Mouse (Mus musculus) CH12.LX (cell line): ENCODE measurements around the gene Lamtor3. TPM values are rescaled to one million over a fixed set of nuclear protein-coding genes. Genes with fewer than 3 reads are reported as not detected.

Experiments
- DNase-seq: peaks from one replicate; pipeline ENCODE4 v3.0.0-alpha.2; 2013; ENCODE audit errors: extremely low read depth
- H3K27ac ChIP-seq: 2 replicates; pipeline ENCODE4 v1.5.1; 2012; ENCODE audit warnings: low read depth, mild to moderate bottlenecking, control low read depth, moderate library complexity; ENCODE audit not compliant: insufficient read depth
- H3K27me3 ChIP-seq: replicated peaks from 2 replicates; pipeline ENCODE3; 2012; ENCODE audit warnings: inconsistent platforms
- H3K36me3 ChIP-seq, 2 experiments: replicated peaks in 1 of 2; 2 replicates each; pipeline versions ENCODE3 to v1.6.1; 2012; ENCODE audit warnings: inconsistent platforms in 1 of 2, low read length in 1 of 2, mild to moderate bottlenecking in 1 of 2, mixed read lengths in 1 of 2, moderate library complexity in 1 of 2; ENCODE audit not compliant: control insufficient read depth in 1 of 2, insufficient read depth in 1 of 2
- H3K4me1 ChIP-seq, 2 experiments: 2 replicates each; pipeline ENCODE4 v1.6.1; 2012; ENCODE audit warnings: inconsistent platforms in 1 of 2, moderate library complexity in 1 of 2; ENCODE audit not compliant: insufficient read depth in 2 of 2, control insufficient read depth in 1 of 2
- H3K4me2 ChIP-seq: 2 replicates; pipeline ENCODE4 v1.6.1; 2012; ENCODE audit warnings: low read depth, mild to moderate bottlenecking, control low read depth; ENCODE audit not compliant: poor library complexity, insufficient read depth, severe bottlenecking
- H3K4me3 ChIP-seq, 3 experiments: fragments of 150-350 bp in 1 of 3; sonication (generic) in 1 of 3; replicated peaks in 1 of 3; 2 replicates each; pipeline versions ENCODE3 to v1.5.1; 2011 to 2012; ENCODE audit warnings: low read depth in 2 of 3, low read length in 2 of 3, mild to moderate bottlenecking in 2 of 3, moderate library complexity in 2 of 3, control low read depth in 1 of 3, improper control_type of control experiment in 1 of 3, inconsistent platforms in 1 of 3, mixed read lengths in 1 of 3; ENCODE audit not compliant: poor library complexity in 1 of 3
- H3K79me2 ChIP-seq: replicated peaks from 2 replicates; pipeline ENCODE4 v1.6.1; 2012; ENCODE audit warnings: mild to moderate bottlenecking, moderate library complexity; ENCODE audit not compliant: control insufficient read depth, poor library complexity, insufficient read depth, severe bottlenecking; ENCODE audit errors: extremely low read depth
- H3K9ac ChIP-seq: 2 replicates; pipeline ENCODE4 v1.6.1; 2012; ENCODE audit warnings: low read depth, mild to moderate bottlenecking, control low read depth, moderate library complexity; ENCODE audit not compliant: insufficient read depth
- H3K9me3 ChIP-seq: replicated peaks from 2 replicates; pipeline ENCODE3; 2012; ENCODE audit warnings: low read length, inconsistent platforms, mixed read lengths
- BHLHE40 ChIP-seq: IDR thresholded peaks from 2 replicates; pipeline ENCODE4 v1.6.1; 2011; ENCODE audit warnings: mild to moderate bottlenecking, low read depth, low read length, improper control_type of control experiment
- ETS1 ChIP-seq: conservative IDR thresholded peaks from 2 replicates; pipeline ENCODE4 v1.6.1; 2012; ENCODE audit warnings: low read depth, mild to moderate bottlenecking, inconsistent platforms, low read length, improper control_type of control experiment, moderate library complexity
- GABPA ChIP-seq: IDR thresholded peaks from 2 replicates; pipeline ENCODE4 v1.6.1; 2012; ENCODE audit warnings: low read depth, low read length, improper control_type of control experiment, inconsistent platforms; ENCODE audit not compliant: insufficient replicate concordance
- MAX ChIP-seq: IDR thresholded peaks from 2 replicates; pipeline ENCODE4 v1.6.1; 2011; ENCODE audit warnings: low read length, improper control_type of control experiment
- MEF2A ChIP-seq: IDR thresholded peaks from 2 replicates; pipeline ENCODE4 v1.6.1; 2014; ENCODE audit warnings: low read depth, mild to moderate bottlenecking, inconsistent platforms, low read length, improper control_type of control experiment, borderline replicate concordance
- MYC ChIP-seq: IDR thresholded peaks from 2 replicates; pipeline ENCODE4 v1.6.1; 2011; ENCODE audit warnings: low read depth, mild to moderate bottlenecking, improper control_type of control experiment, low read length
- SMC3 ChIP-seq: IDR thresholded peaks from 2 replicates; pipeline ENCODE4 v1.6.1; 2011; ENCODE audit warnings: low read depth, low read length, improper control_type of control experiment
- USF1 ChIP-seq: IDR thresholded peaks from 2 replicates; pipeline ENCODE4 v1.6.1; 2014; ENCODE audit warnings: low read depth, mild to moderate bottlenecking, inconsistent platforms, low read length, improper control_type of control experiment
- USF2 ChIP-seq: conservative IDR thresholded peaks from 2 replicates; pipeline ENCODE4 v1.6.1; 2011; ENCODE audit warnings: low read depth, low read length, improper control_type of control experiment
- ZKSCAN1 ChIP-seq: IDR thresholded peaks from 2 replicates; pipeline ENCODE4 v1.6.1; 2012; ENCODE audit warnings: low read depth, inconsistent platforms, low read length, improper control_type of control experiment, borderline replicate concordance
- ZMIZ1 ChIP-seq: IDR thresholded peaks from 2 replicates; pipeline ENCODE4 v1.6.1; 2012; ENCODE audit warnings: low read depth, mild to moderate bottlenecking, inconsistent platforms, low read length, improper control_type of control experiment
- dilution Hi-C: fragments of 300-500 bp; cut with MboI; formaldehyde crosslinking; loops from 2 replicates; pipeline ENCODE4 v1.14.3; 2020; ENCODE audit warnings: low sequenced_read_pairs; ENCODE audit not compliant: extremely low pct_unique_long_range_greater_than_20kb, extremely low pct_ligation_motif_present
- in situ Hi-C: fragments of 300-500 bp; cut with MboI; formaldehyde crosslinking; loops from 3 replicates; pipeline ENCODE4 v1.14.3; 2019; ENCODE audit warnings: low sequenced_read_pairs, low pct_ligation_motif_present, low pct_unique_long_range_greater_than_20kb, mixed read lengths
- polyA plus RNA-seq: library from polyadenylated mRNA; unstranded; fragments of >175 nt; gene quantifications from 2 replicates; pipeline ENCODE4 v1.2.1, GENCODE M21; 2012; ENCODE audit warnings: low read depth; ENCODE audit not compliant: insufficient read length
- total RNA-seq, 2 experiments: library from RNA; depleted of rRNA; stranded (reverse); fragments of 300-350 nt in 1 of 2; fragments of >200 nt in 1 of 2; gene quantifications; 2 replicates each; pipeline ENCODE4 v1.2.3; 2012 to 2014

The Lamtor3 gene
- total and polyA plus RNA-seq, 3 experiments: 146 to 245 (median 147) TPM

DNA sequence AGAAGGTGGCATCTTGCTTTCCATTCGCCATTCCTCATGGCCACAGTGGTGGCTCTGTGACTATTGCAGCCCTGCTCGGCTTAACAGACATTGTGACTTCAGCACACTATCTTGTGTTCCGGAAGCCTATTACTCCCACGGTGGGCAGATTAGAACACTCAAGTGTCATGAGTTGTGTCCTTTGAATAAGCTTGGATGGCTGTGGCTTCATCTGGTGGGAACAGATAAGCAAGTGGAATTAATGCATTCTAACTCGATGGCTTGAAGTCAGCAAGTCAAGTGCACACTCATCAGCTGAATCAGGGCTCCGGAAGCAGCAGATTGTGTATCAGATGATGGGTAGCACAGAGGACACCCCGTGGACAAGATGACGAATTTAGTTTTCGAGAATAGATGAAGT, 39.6 kb downstream of the Lamtor3 start:
- no peak for DNase-seq
- Histone ChIP-seq H3K4me2 (no peak overlapping the region), H3K4me3 (no peak overlapping the region), H3K79me2 (peaks cover 8% of the 10 kb centered on the region; the same call in 1 of the 2 replicates), H3K36me3 (peaks cover 40 to 51% of the 10 kb centered on the region in 2 experiments), H3K9ac (no peak overlapping the region), H3K9me3 (no peaks in the 10 kb centered on the region), H3K27me3 (no peaks in the 10 kb centered on the region), H3K4me1 (peaks cover 24 to 72% of the 10 kb centered on the region in 2 experiments)
- TF ChIP-seq USF1: no peak
- TF ChIP-seq USF2: no peak
- 0 out of 2 replicates have a peak, but pooled peaks have one; percentile 21 for TF ChIP-seq MEF2A
- TF ChIP-seq, all 38 proteins: peak for 1
- in situ Hi-C loops (loop anchor here (25.0 kb wide), 1 partner anchor 479 kb away; the partner anchor contains the start of gene Adh5), dilution Hi-C loops (no loop called here)
- H3K27ac ChIP-seq: peak overlapping the region; percentile 0; the same call in 1 of the 2 replicates

DNA sequence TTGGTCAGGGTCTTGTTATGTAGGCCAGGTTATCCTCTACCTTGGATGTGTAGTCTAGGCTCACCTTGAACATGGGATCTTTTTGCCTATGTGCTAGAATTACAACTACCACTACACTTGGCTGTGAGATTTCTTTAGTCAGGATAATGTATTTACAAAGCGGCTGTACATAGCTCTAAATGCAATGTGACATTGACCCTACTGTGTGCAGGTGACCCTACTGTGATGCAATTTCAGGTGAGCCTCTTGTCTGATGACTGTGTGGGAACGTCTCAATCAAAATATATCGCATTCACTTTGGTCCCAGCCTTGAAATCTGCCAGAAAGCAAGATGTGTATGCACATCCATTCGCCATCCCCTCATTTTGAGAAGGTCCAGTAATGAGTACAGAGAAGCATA, 40.0 kb downstream of the Lamtor3 start:
- dilution Hi-C loops: no loop called here
- H3K4me3 ChIP-seq: no peak overlapping the region
- H3K27me3 ChIP-seq: no peaks in the 10 kb centered on the region
- no peak for TF ChIP-seq ETS1
- TF ChIP-seq MYC: no peak
- TF ChIP-seq MAX: no peak
- no peak for TF ChIP-seq ZMIZ1
- no peak for TF ChIP-seq GABPA
- peak; percentile 92 for TF ChIP-seq ZKSCAN1
- H3K36me3 ChIP-seq: peaks cover 43 to 54% of the 10 kb centered on the region in 2 experiments
- H3K79me2 ChIP-seq: peaks cover 8% of the 10 kb centered on the region; the same call in 1 of the 2 replicates
- H3K4me1 ChIP-seq: peaks cover 24 to 73% of the 10 kb centered on the region in 2 experiments
- in situ Hi-C loops: loop anchor here (25.0 kb wide), 1 partner anchor 479 kb away; the partner anchor contains the start of gene Adh5
- H3K27ac ChIP-seq: no peak overlapping the region
- H3K9me3 ChIP-seq: no peaks in the 10 kb centered on the region
- H3K4me2 ChIP-seq: no peak overlapping the region
- DNase-seq: no peak
- H3K9ac ChIP-seq: no peak overlapping the region

DNA sequence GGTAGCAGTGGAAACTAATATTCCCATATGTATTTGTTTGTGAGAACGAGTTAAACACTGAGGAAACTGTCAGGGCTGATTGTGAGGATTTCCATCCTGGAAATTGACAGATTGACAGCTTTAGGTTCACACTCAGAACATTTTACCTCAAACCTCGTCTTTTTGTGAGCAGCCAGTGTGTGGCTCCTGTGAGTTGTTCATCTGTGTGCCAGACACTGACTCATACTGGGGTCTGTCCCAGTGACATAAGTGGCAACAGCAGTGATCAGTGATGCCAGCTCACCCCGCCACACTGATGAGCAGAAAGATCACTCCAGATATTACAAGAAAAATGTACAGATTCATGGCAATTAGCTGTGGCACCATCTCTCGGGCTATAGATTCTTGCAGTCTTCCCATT, 41.1 kb downstream of the Lamtor3 start:
- Histone ChIP-seq H3K9me3 (no peaks in the 10 kb centered on the region), H3K4me1 (peaks cover 25 to 72% of the 10 kb centered on the region in 2 experiments), H3K4me2 (no peak overlapping the region), H3K9ac (no peak overlapping the region), H3K27me3 (no peaks in the 10 kb centered on the region), H3K27ac (peak overlapping the region; percentile 11; the same call in 1 of the 2 replicates), H3K4me3 (no peak overlapping the region), H3K36me3 (peaks cover 47 to 61% of the 10 kb centered on the region in 2 experiments), H3K79me2 (peaks cover 10% of the 10 kb centered on the region)
- TF ChIP-seq BHLHE40 (no peak), SMC3 (peak; percentile 25; the same call in 1 of the 2 replicates), MAX (no peak)
- dilution Hi-C loops (no loop called here), in situ Hi-C loops (loop anchor here (25.0 kb wide), 1 partner anchor 478 kb away; the partner anchor contains the start of gene Adh5)
- no peak for DNase-seq
